Mouse (Mus musculus): Measurements from ENCODE around the gene Arl6ip4.

Gene Arl6ip4

GRCm38 (mm10) chr5:124115990-124116845 is at the start of gene Arl6ip4:
TSS of gene Arl6ip4 (plus strand) at chr5:124116089.
- DNase-seq, result peak; percentile 88

- DNase-seq, result no peak
Measured at GRCm38 (mm10) chr5:124069657-124070056, 46.2 kb upstream of the Arl6ip4 start.

GRCm38 (mm10) chr5:124073682-124074081 is 42.2 kb upstream of the Arl6ip4 start:
- DNase-seq, result peak; percentile 38 to 48

- DNase-seq, result peak in 1 of 2 experiments; percentile 37
Measured at GRCm38 (mm10) chr5:124074845-124075307, 41.0 kb upstream of the Arl6ip4 start.

GRCm38 (mm10) chr5:124075716-124076115 is 40.2 kb upstream of the Arl6ip4 start:
- no peak for DNase-seq

GRCm38 (mm10) chr5:124076559-124076958 is 39.3 kb upstream of the Arl6ip4 start:
- no peak for DNase-seq

- DNase-seq, result no peak
Measured at GRCm38 (mm10) chr5:124077241-124077640, 38.6 kb upstream of the Arl6ip4 start.

- no peak for DNase-seq
Measured at GRCm38 (mm10) chr5:124077856-124078460, 37.9 kb upstream of the Arl6ip4 start.

- no peak for DNase-seq
Measured at GRCm38 (mm10) chr5:124078794-124079416, 37.0 kb upstream of the Arl6ip4 start.

- DNase-seq, result no peak
Measured at GRCm38 (mm10) chr5:124079880-124080279, 36.0 kb upstream of the Arl6ip4 start.

GRCm38 (mm10) chr5:124082447-124082846 is 33.4 kb upstream of the Arl6ip4 start:
- no peak for DNase-seq

GRCm38 (mm10) chr5:124082941-124083688 is 32.8 kb upstream of the Arl6ip4 start:
- DNase-seq, result no peak

GRCm38 (mm10) chr5:124083850-124084587 is 31.9 kb upstream of the Arl6ip4 start:
- peak; percentile 50 to 61 for DNase-seq

GRCm38 (mm10) chr5:124084588-124085173 is 31.2 kb upstream of the Arl6ip4 start:
- DNase-seq, result peak; percentile 90 to 91

- DNase-seq, result no peak
Measured at GRCm38 (mm10) chr5:124085513-124085912, 30.4 kb upstream of the Arl6ip4 start.

- no peak for DNase-seq
Measured at GRCm38 (mm10) chr5:124086876-124087275, 29.0 kb upstream of the Arl6ip4 start.

- no peak for DNase-seq
Measured at GRCm38 (mm10) chr5:124089868-124090267, 26.0 kb upstream of the Arl6ip4 start.

GRCm38 (mm10) chr5:124091951-124092406 is 23.9 kb upstream of the Arl6ip4 start:
- peak in 1 of 2 experiments; percentile 54 for DNase-seq

GRCm38 (mm10) chr5:124093120-124093794 is 22.6 kb upstream of the Arl6ip4 start:
- DNase-seq, result peak; percentile 50 to 60

GRCm38 (mm10) chr5:124093852-124094604 is 21.9 kb upstream of the Arl6ip4 start:
- no peak for DNase-seq
